ENCODE assay signal across 23 mouse cellular contexts in the genomic region with DNA sequence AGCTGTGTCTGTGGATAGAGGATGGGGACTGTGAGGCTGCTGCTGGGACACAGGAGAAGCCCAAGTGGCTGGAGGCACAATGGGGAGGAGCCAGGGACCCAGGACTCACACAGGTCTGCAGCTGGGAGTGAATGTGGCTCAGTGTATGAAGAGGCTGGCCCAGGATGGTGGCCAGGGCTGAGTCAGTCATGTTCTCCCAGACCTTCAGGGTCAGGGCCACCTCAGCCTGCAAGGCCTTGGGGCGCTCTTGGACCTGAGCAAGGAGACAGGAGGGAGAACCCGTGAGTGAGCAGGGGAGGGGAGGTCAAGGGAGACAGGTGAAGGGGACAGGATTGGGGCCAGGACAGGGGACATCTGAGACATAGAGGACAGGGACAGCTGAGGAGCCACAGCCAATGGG. TPM values are rescaled to one million over a fixed set of nuclear protein-coding genes. Genes with fewer than 3 reads are reported as not detected.
DNase-seq lines count a peak whose midpoint lies in the region; ATAC-seq and TF ChIP-seq lines count a peak whose summit lies in the region.
"Not testable (repeated sequence)": the region's sequence is repeated elsewhere in the genome, so short reads cannot be mapped to it uniquely, and the experiment has no call there.
"Had no signal": no experiment of that assay in that cellular context is flagged by ENCODE, and none has a peak within 500 bp of the region (broad histone marks: within the 10 kb centered on the region; RNA-seq: fewer than 3 reads in every experiment).

No protein-coding gene starts in this region.

- WGBS in heart, embryonic 14.5 days, result no CpG with 5 or more reads among the region's 2 CpGs
- WGBS in stomach, postnatal 0 days, result 94% methylated on average over 2 of the region's 2 CpGs

- TF ChIP-seq EP300 in stomach, postnatal 0 days (optimal IDR thresholded peaks at IDR 0.05), result not testable (repeated sequence)

- H3K36me3 ChIP-seq in heart, embryonic 14.5 days (ENCODE audit: control insufficient read depth, insufficient read depth, low read length); stomach, postnatal 0 days (ENCODE audit: control insufficient read depth, insufficient read depth, low read length): not testable (repeated sequence)

- not testable (repeated sequence) for TF ChIP-seq CTCF in stomach, postnatal 0 days (IDR thresholded peaks at IDR 0.05; ENCODE audit: low read depth)

- H3K4me2 ChIP-seq in heart, embryonic 14.5 days (ENCODE audit: low read length); stomach, postnatal 0 days (replicated peaks; ENCODE audit: low read depth): not testable (repeated sequence)

- peak; percentile 58 to 82 for DNase-seq in adrenal gland, adult (ENCODE audit: inconsistent age in 2 of 2, low spot score in 1 of 2)
- DNase-seq in adrenal gland, adult 8-10 months, result peak; percentile 44
- peak; percentile 13 for DNase-seq in adrenal gland, postnatal 14 days
- not testable (repeated sequence) for DNase-seq in stomach, postnatal 0 days (ENCODE audit: low spot score)

- ATAC-seq in erythroblast, adult 5-6 weeks (replicated peaks; ENCODE audit: low FRiP score, poor library complexity, severe bottlenecking), result 0 out of 2 replicates have a peak, but pooled peaks have one; percentile 8
- peak; percentile 23; the same call in 1 of the 2 replicates for ATAC-seq in heart, embryonic 14.5 days (ENCODE audit: insufficient number of reproducible peaks, insufficient read depth, low FRiP score, low read depth)
- ATAC-seq in stomach, postnatal 0 days (ENCODE audit: low FRiP score, low TSS enrichment), result 0 out of 2 replicates have a peak, but pooled peaks have one; percentile 24

- not testable (repeated sequence) for H3K4me3 ChIP-seq in heart, embryonic 14.5 days (ENCODE audit: control insufficient read depth in 1 of 2, insufficient read depth in 1 of 2, low read depth in 1 of 2, low read length in 2 of 2); stomach, postnatal 0 days (ENCODE audit: low read depth, low read length)

- H3K9me3 ChIP-seq in heart, embryonic 14.5 days (ENCODE audit: control insufficient read depth, low read length); stomach, postnatal 0 days (ENCODE audit: control insufficient read depth, low read length): not testable (repeated sequence)

- H3K4me1 ChIP-seq in heart, embryonic 14.5 days (ENCODE audit: control insufficient read depth in 2 of 2, insufficient read depth in 2 of 2, low read length in 2 of 2); stomach, postnatal 0 days (replicated peaks; ENCODE audit: control insufficient read depth, insufficient read depth): not testable (repeated sequence)

- not testable (repeated sequence) for H3K27me3 ChIP-seq in heart, embryonic 14.5 days (ENCODE audit: control insufficient read depth, insufficient read depth, low read length); stomach, postnatal 0 days (ENCODE audit: control insufficient read depth, insufficient read depth, low read length)

- not testable (repeated sequence) for H3K27ac ChIP-seq in heart, embryonic 14.5 days (replicated peaks in 1 of 2; ENCODE audit: control insufficient read depth in 1 of 2, insufficient read depth in 1 of 2, low read depth in 2 of 2, low read length in 2 of 2); stomach, postnatal 0 days (replicated peaks)

- H3K9ac ChIP-seq in heart, embryonic 14.5 days (ENCODE audit: low read length); stomach, postnatal 0 days (ENCODE audit: low read length): not testable (repeated sequence)

RNA-seq across cellular contexts. Expression of a gene that starts 1.1 kb away (rescaled TPM):
- total RNA-seq in adrenal gland, adult 8-10 months (2022), result under 1 TPM in 1 of 4 experiments, not detected in 3; 0.46 TPM
- not detected in 2 replicates for total RNA-seq in adrenal gland, postnatal 14 days (2021)
- total RNA-seq in erythroblast, adult 5-6 weeks (2015; ENCODE audit: low replicate concordance), result not detected in 2 replicates
- total RNA-seq in erythroblast, adult 5-6 weeks (2017; ENCODE audit: low replicate concordance), result not detected in 2 replicates
- not detected in 2 replicates for polyA plus RNA-seq in heart, embryonic 14.5 days (2014; fragmentation: Nextera tagmentation; extraction: Ambion mirVana)
- polyA plus RNA-seq in stomach, postnatal 0 days (2015; fragmentation: Nextera tagmentation; extraction: Ambion mirVana), result not detected in 2 replicates
- total RNA-seq: adrenal gland, postnatal 25 days; CH12.LX had no signal
- polyA plus RNA-seq: activated CD4-positive, CD25-positive, alpha-beta regulatory T cell, adult 4 months; CD4-positive, CD25-positive, alpha-beta regulatory T cell, adult 4 months; cerebellum, adult 2 months; cortical plate, adult 2 months; embryonic facial prominence, embryonic 10.5 days; embryonic facial prominence, embryonic 12.5 days; embryonic facial prominence, embryonic 14.5 days; erythroblast, embryonic 14.5 days; forebrain, embryonic 10.5 days; forebrain, embryonic 12.5 days; forebrain, embryonic 14.5 days; forebrain, embryonic 16.5 days; frontal cortex, adult 2 months; G1E; Patski had no signal

RNA-seq across cellular contexts. Expression of a gene that starts 13.5 kb away (rescaled TPM):
- not detected for total RNA-seq in adrenal gland, adult 8-10 months (2022)
- not detected in 2 replicates for total RNA-seq in adrenal gland, postnatal 14 days (2021)
- not detected in 2 replicates for total RNA-seq in erythroblast, adult 5-6 weeks (2015; ENCODE audit: low replicate concordance)
- total RNA-seq in erythroblast, adult 5-6 weeks (2017; ENCODE audit: low replicate concordance), result not detected in 2 replicates
- polyA plus RNA-seq in heart, embryonic 14.5 days (2014; fragmentation: Nextera tagmentation; extraction: Ambion mirVana), result not detected in 2 replicates
- polyA plus RNA-seq in stomach, postnatal 0 days (2015; fragmentation: Nextera tagmentation; extraction: Ambion mirVana), result not detected in 2 replicates
- total RNA-seq: adrenal gland, postnatal 25 days; CH12.LX; G1E had no signal
- polyA plus RNA-seq: activated CD4-positive, CD25-positive, alpha-beta regulatory T cell, adult 4 months; CD4-positive, CD25-positive, alpha-beta regulatory T cell, adult 4 months; cerebellum, adult 2 months; cortical plate, adult 2 months; embryonic facial prominence, embryonic 10.5 days; embryonic facial prominence, embryonic 12.5 days; embryonic facial prominence, embryonic 14.5 days; erythroblast, embryonic 14.5 days; forebrain, embryonic 10.5 days; forebrain, embryonic 12.5 days; forebrain, embryonic 14.5 days; forebrain, embryonic 16.5 days; frontal cortex, adult 2 months; G1E; Patski had no signal

RNA-seq across cellular contexts. Expression of a gene that starts 31.6 kb away (rescaled TPM):
- not detected for total RNA-seq in adrenal gland, adult 8-10 months (2022)
- not detected in 2 replicates for total RNA-seq in adrenal gland, postnatal 14 days (2021)
- total RNA-seq in erythroblast, adult 5-6 weeks (2015; ENCODE audit: low replicate concordance), result not detected in 2 replicates
- not detected in 2 replicates for total RNA-seq in erythroblast, adult 5-6 weeks (2017; ENCODE audit: low replicate concordance)
- polyA plus RNA-seq in heart, embryonic 14.5 days (2014; fragmentation: Nextera tagmentation; extraction: Ambion mirVana), result not detected in 2 replicates
- polyA plus RNA-seq in stomach, postnatal 0 days (2015; fragmentation: Nextera tagmentation; extraction: Ambion mirVana), result 87.1 and 87.6 TPM in 2 replicates
- total RNA-seq: adrenal gland, postnatal 25 days; CH12.LX; G1E had no signal
- polyA plus RNA-seq: activated CD4-positive, CD25-positive, alpha-beta regulatory T cell, adult 4 months; CD4-positive, CD25-positive, alpha-beta regulatory T cell, adult 4 months; cerebellum, adult 2 months; cortical plate, adult 2 months; embryonic facial prominence, embryonic 10.5 days; embryonic facial prominence, embryonic 12.5 days; embryonic facial prominence, embryonic 14.5 days; erythroblast, embryonic 14.5 days; forebrain, embryonic 10.5 days; forebrain, embryonic 12.5 days; forebrain, embryonic 14.5 days; forebrain, embryonic 16.5 days; frontal cortex, adult 2 months; G1E; Patski had no signal

RNA-seq across cellular contexts. Expression of a gene that starts 37.9 kb away (rescaled TPM):
- not detected for total RNA-seq in adrenal gland, adult 8-10 months (2022)
- 0.41 TPM in 1 of 2 replicates, not detected in the other for total RNA-seq in adrenal gland, postnatal 14 days (2021)
- total RNA-seq in erythroblast, adult 5-6 weeks (2015; ENCODE audit: low replicate concordance), result 0.84 TPM in 1 of 2 replicates, not detected in the other
- not detected in 2 replicates for total RNA-seq in erythroblast, adult 5-6 weeks (2017; ENCODE audit: low replicate concordance)
- not detected in 2 replicates for polyA plus RNA-seq in heart, embryonic 14.5 days (2014; fragmentation: Nextera tagmentation; extraction: Ambion mirVana)
- polyA plus RNA-seq in stomach, postnatal 0 days (2015; fragmentation: Nextera tagmentation; extraction: Ambion mirVana), result 20.1 and 27.2 TPM in 2 replicates
- total RNA-seq: adrenal gland, postnatal 25 days; CH12.LX; G1E had no signal
- polyA plus RNA-seq: activated CD4-positive, CD25-positive, alpha-beta regulatory T cell, adult 4 months; CD4-positive, CD25-positive, alpha-beta regulatory T cell, adult 4 months; embryonic facial prominence, embryonic 10.5 days; embryonic facial prominence, embryonic 12.5 days; forebrain, embryonic 10.5 days; forebrain, embryonic 12.5 days; forebrain, embryonic 14.5 days; forebrain, embryonic 16.5 days; Patski had no signal

RNA-seq across cellular contexts. Expression of a gene that starts 57.3 kb away (rescaled TPM):
- 10 to 100 TPM; 19.3 to 27.7 (median 24.5) TPM for total RNA-seq in adrenal gland, adult 8-10 months (2022)
- 11.5 and 12.8 TPM in 2 replicates for total RNA-seq in adrenal gland, postnatal 14 days (2021)
- 6.9 TPM in 1 of 2 replicates, not detected in the other for total RNA-seq in erythroblast, adult 5-6 weeks (2015; ENCODE audit: low replicate concordance)
- total RNA-seq in erythroblast, adult 5-6 weeks (2017; ENCODE audit: low replicate concordance), result not detected in 2 replicates
- polyA plus RNA-seq in heart, embryonic 14.5 days (2014; fragmentation: Nextera tagmentation; extraction: Ambion mirVana), result 1.6 and 2.1 TPM in 2 replicates
- 0.96 and 1.3 TPM in 2 replicates for polyA plus RNA-seq in stomach, postnatal 0 days (2015; fragmentation: Nextera tagmentation; extraction: Ambion mirVana)
- polyA plus RNA-seq: activated CD4-positive, CD25-positive, alpha-beta regulatory T cell, adult 4 months; CD4-positive, CD25-positive, alpha-beta regulatory T cell, adult 4 months had no signal
